Mouse (Mus musculus) liver, adult 2 months (tissue): Measurements from ENCODE around the gene Tax1bp3.

Experiments
- CTCF ChIP-seq: fragments of 200-500 bp; IDR thresholded peaks from 2 replicates; pipeline ENCODE4 v1.5.1; 2011; ENCODE audit warnings: low read depth, low read length, control low read depth
- POLR2A ChIP-seq: fragments of 200-500 bp; IDR thresholded peaks from 2 replicates; pipeline ENCODE4 v1.6.1; 2011; ENCODE audit warnings: low read length, control low read depth; ENCODE audit not compliant: insufficient read depth; ENCODE audit errors: extremely low read depth

- no peak for TF ChIP-seq CTCF
- TF ChIP-seq POLR2A: no peak
Observed at GRCm38 (mm10) chr11:73162284-73162683, 14.6 kb upstream of the Tax1bp3 start.
